Mouse (Mus musculus): Measurements from ENCODE around the gene Tshz2. TPM values are rescaled to one million over a fixed set of nuclear protein-coding genes. Genes with fewer than 3 reads are reported as not detected.

Tshz2 gene
- polyA plus RNA-seq, 1 experiment = 16.1 TPM

DNA sequence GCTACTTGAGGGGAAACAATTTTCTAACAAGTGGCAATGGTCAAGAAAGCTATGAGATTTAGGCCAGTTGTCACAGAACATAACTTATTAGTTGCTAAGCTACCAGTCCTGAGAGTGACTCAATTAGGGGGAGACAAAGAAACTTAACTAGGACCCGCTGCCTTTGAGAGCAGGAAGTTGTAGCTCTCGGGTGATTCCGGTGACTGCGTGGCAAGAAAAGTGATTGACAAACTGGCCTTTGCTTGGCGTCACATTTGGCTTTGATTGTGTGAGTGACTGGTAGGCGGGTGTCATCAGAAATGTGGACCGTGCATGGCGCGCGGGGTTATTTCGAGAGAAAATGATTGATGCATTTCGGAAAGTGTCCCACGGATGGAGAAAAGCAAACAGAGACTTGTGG, 22.9 kb upstream of the Tshz2 start:
- no peaks in the 10 kb centered on the region for H3K4me1 ChIP-seq (ENCODE audit: control insufficient read depth, insufficient read depth, low read length)
- 61% methylated on average over 13 of the region's 13 CpGs for WGBS
- no peak overlapping the region for H3K4me3 ChIP-seq (replicated peaks; ENCODE audit: insufficient read depth, low read depth, low read length)
- no peaks in the 10 kb centered on the region; the same call in 1 of the 2 replicates for H3K27me3 ChIP-seq (ENCODE audit: control insufficient read depth, insufficient read depth, low read length)
- DNase-seq = no peak
- TF ChIP-seq POLR2A (IDR thresholded peaks at IDR 0.05; ENCODE audit: borderline replicate concordance, insufficient read depth, low read length) (no peak), CTCF (IDR thresholded peaks at IDR 0.05; ENCODE audit: borderline replicate concordance, insufficient read depth, low read depth, low read length) (no peak)
- H3K27ac ChIP-seq (ENCODE audit: insufficient read depth, low read length) = no peak overlapping the region

DNA sequence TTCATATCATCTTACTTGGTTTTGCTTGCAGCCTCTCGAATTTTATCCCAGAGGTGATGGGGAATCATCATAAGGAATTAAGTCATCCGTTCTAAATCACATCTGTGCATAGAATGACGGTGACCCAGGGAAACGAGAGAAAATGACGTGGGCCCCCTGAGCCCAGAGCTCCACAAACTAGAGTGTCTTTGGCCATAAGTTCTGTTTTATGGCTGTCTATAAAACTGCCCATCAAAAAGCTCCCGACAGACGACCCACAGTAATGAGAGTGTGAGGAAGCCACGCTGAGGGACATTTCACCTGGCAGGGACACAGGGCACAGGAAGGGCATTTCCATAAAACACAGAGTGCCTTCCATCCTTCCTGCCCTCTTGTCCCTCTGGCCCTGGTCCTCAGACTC, 21.9 kb upstream of the Tshz2 start:
- Histone ChIP-seq H3K27me3 (ENCODE audit: control insufficient read depth, insufficient read depth, low read length) (no peaks in the 10 kb centered on the region; the same call in 1 of the 2 replicates), H3K4me3 (replicated peaks; ENCODE audit: insufficient read depth, low read depth, low read length) (no peak overlapping the region), H3K27ac (ENCODE audit: insufficient read depth, low read length) (no peak overlapping the region), H3K4me1 (ENCODE audit: control insufficient read depth, insufficient read depth, low read length) (no peaks in the 10 kb centered on the region)
- no peak for DNase-seq
- TF ChIP-seq POLR2A (IDR thresholded peaks at IDR 0.05; ENCODE audit: borderline replicate concordance, insufficient read depth, low read length) = no peak
- 67% methylated on average over 8 of the region's 8 CpGs for WGBS

DNA sequence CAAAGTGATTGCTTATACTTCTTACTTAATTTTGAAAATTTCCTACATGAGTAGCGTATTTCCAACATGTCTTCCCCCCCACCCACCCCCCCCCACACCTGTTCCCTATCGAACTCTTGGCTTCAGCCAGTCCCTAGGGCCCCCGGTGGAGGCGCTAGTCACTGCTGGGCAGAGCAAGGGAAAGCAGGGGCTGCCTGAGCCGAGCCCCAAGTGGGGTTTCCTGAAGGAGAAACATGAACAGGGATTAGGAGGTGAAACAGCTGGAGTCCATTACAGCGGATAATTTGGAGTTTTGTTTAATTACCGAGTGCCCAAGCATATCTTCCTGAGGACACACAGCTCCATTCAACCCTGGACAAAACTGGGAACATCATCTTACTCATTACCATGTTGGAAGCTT, 21.3 kb upstream of the Tshz2 start:
- no peaks in the 10 kb centered on the region; the same call in 1 of the 2 replicates for H3K27me3 ChIP-seq (ENCODE audit: control insufficient read depth, insufficient read depth, low read length)
- WGBS = 16% methylated on average over 7 of the region's 7 CpGs

DNA sequence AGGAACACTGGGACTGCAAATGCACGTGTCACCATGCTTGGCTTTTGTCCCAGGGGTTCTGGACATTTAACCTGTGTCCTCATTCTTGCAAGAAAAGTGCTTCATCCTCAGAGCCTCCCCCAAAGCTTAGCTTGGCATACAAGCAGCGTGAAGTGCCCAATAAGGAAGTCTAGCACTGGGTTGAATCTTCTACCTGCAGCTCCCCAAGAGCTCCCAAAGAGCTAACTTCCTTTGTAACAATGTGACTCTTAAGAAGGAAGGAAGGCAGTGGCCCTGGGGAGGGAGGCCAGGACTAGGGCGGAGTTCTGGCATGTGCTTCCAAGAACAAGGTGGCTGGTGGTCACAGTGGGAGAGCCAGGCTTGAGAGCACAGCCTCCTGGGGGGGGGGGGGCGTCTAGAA, 18.1 kb upstream of the Tshz2 start:
- Histone ChIP-seq H3K27ac (ENCODE audit: insufficient read depth, low read length) (no peak overlapping the region), H3K4me1 (ENCODE audit: control insufficient read depth, insufficient read depth, low read length) (no peaks in the 10 kb centered on the region), H3K4me3 (replicated peaks; ENCODE audit: insufficient read depth, low read depth, low read length) (no peak overlapping the region), H3K27me3 (ENCODE audit: control insufficient read depth, insufficient read depth, low read length) (no peaks in the 10 kb centered on the region; the same call in 1 of the 2 replicates)
- TF ChIP-seq CTCF (IDR thresholded peaks at IDR 0.05; ENCODE audit: borderline replicate concordance, insufficient read depth, low read depth, low read length) = no peak
- TF ChIP-seq POLR2A (IDR thresholded peaks at IDR 0.05; ENCODE audit: borderline replicate concordance, insufficient read depth, low read length) = no peak
- WGBS = 48% methylated on average over 4 of the region's 4 CpGs
- DNase-seq = no peak

More for the DNA sequence above, 21.3 kb upstream of the Tshz2 start:
- no peaks in the 10 kb centered on the region for H3K4me1 ChIP-seq (ENCODE audit: control insufficient read depth, insufficient read depth, low read length)
- TF ChIP-seq POLR2A (IDR thresholded peaks at IDR 0.05; ENCODE audit: borderline replicate concordance, insufficient read depth, low read length) = no peak
- TF ChIP-seq CTCF (IDR thresholded peaks at IDR 0.05; ENCODE audit: borderline replicate concordance, insufficient read depth, low read depth, low read length) = no peak
- H3K4me3 ChIP-seq (replicated peaks; ENCODE audit: insufficient read depth, low read depth, low read length) = no peak overlapping the region
- DNase-seq = no peak
- H3K27ac ChIP-seq (ENCODE audit: insufficient read depth, low read length) = no peak overlapping the region

DNA sequence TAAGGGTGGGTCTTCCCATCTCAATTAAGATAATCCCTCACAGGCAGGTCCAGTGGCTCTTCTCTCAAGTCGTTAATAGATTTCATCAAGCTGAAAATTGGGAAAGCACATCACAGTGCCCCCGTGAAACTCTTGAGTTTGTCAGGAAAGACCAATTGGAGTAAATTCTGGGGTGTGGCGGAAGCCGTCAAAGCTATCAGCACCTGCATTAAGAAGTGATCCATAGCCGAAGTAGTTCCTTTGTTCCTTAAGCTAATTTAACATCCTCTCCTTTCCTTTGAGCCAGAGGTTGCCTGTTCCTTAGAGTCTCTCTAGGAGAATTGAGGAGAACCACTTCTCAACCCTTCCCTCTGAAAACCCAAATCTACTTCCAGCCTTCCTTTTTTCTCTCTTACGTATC, 16.8 kb upstream of the Tshz2 start:
- Histone ChIP-seq H3K27me3 (ENCODE audit: control insufficient read depth, insufficient read depth, low read length) (no peaks in the 10 kb centered on the region; the same call in 1 of the 2 replicates), H3K4me3 (replicated peaks; ENCODE audit: insufficient read depth, low read depth, low read length) (no peak overlapping the region), H3K27ac (ENCODE audit: insufficient read depth, low read length) (no peak overlapping the region), H3K4me1 (ENCODE audit: control insufficient read depth, insufficient read depth, low read length) (no peaks in the 10 kb centered on the region)
- 80% methylated on average over 6 of the region's 6 CpGs for WGBS
- TF ChIP-seq CTCF (IDR thresholded peaks at IDR 0.05; ENCODE audit: borderline replicate concordance, insufficient read depth, low read depth, low read length) (no peak), POLR2A (IDR thresholded peaks at IDR 0.05; ENCODE audit: borderline replicate concordance, insufficient read depth, low read length) (no peak)
- DNase-seq = no peak

DNA sequence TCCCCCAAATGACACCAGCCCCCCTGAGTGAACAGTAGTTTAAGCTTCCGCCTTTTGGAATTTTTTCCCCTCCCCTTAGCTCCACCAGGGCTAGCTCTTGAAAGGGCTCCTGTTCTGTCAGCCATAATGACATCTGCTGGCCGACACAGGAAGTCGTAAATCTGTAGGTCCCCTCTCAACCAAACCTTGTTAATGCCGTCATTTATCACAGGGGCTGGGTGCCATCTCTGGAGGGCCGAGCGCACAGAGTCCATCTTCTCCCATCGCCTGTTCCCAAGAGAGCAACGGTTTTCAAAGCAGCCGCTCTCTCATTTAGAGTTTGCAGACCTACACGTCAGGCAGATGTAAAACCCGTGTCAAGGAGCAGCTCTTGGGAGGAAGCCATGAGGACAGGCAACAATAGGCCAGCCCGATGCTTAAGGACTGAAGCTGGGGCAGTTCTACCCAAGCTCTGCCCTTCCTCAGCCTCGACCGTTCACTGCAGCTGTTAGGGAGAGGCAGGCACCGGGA, 11.6 kb upstream of the Tshz2 start:
- TF ChIP-seq CTCF (IDR thresholded peaks at IDR 0.05; ENCODE audit: borderline replicate concordance, insufficient read depth, low read depth, low read length) (no peak), POLR2A (IDR thresholded peaks at IDR 0.05; ENCODE audit: borderline replicate concordance, insufficient read depth, low read length) (no peak)
- no peak for DNase-seq
- Histone ChIP-seq H3K4me3 (replicated peaks; ENCODE audit: insufficient read depth, low read depth, low read length) (no peak overlapping the region), H3K27ac (ENCODE audit: insufficient read depth, low read length) (no peak overlapping the region), H3K27me3 (ENCODE audit: control insufficient read depth, insufficient read depth, low read length) (no peaks in the 10 kb centered on the region), H3K4me1 (ENCODE audit: control insufficient read depth, insufficient read depth, low read length) (0 out of 2 replicates have a peak, but pooled peaks cover 2% of the 10 kb centered on the region)
- 18% methylated on average over 15 of the region's 15 CpGs for WGBS

DNA sequence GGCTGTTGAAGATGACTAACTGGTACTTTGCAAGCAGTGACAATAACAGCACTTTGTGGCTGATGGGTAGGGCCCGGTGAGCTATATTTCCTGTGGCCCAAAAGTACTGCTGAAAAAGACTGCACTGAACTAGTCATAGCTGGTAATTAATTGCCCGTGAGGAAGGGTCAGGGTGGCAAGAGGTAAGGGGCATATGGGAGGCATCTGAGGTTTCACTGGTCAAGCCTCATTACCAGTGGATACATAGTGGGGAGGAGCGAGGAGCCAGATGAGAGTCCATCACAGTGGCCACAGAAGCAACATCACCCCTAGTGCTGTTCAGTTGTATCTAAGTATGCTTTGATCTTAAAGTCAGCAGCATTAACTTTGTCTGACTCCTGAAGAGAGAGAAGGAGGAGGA, 2.7 kb upstream of the Tshz2 start:
- no peak for TF ChIP-seq CTCF (IDR thresholded peaks at IDR 0.05; ENCODE audit: borderline replicate concordance, insufficient read depth, low read depth, low read length)
- no peak for TF ChIP-seq POLR2A (IDR thresholded peaks at IDR 0.05; ENCODE audit: borderline replicate concordance, insufficient read depth, low read length)
- 91% methylated on average over 3 of the region's 3 CpGs for WGBS

DNA sequence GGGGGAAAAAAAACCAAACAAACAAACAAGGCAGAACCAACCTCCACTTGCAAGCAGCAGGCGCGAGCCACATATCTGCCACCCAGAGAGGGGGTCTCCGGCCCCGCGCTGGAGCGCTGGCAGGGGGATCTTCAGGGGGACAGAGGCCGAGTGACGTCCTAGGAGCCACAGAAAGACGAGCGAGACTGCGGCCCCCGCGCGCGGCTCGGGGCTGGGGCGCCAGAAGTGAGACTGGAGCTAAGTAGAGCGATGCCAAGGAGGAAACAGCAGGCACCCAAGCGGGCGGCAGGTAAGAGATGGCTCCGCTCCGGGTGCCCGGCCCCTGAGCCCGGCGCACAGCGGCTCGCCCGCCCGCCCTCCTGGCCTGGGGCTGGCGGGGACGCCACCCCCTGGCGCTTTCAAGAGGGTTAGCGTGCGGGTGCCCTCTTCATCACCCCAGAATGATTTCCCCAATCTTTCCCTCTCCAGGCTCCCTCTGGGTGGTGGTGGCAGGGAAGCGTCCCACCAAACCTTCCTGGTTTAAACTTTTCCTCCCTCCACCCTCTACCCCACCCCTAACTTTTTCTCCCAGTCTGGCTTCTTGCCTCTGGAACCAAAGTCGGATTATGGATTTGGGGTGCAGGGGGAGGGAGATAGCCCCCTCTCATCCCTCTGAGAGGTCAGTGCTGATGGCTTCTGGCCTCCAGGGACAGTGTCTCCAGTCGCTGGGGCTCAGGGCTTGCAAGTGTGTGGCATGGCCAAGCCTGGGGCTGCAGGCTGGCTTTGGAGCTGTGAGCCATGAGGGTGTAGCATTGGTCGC, 877 bp downstream of the Tshz2 start:
- no peaks in the 10 kb centered on the region for H3K27me3 ChIP-seq (ENCODE audit: control insufficient read depth, insufficient read depth, low read length)
- TF ChIP-seq CTCF (IDR thresholded peaks at IDR 0.05; ENCODE audit: borderline replicate concordance, insufficient read depth, low read depth, low read length) (no peak), POLR2A (IDR thresholded peaks at IDR 0.05; ENCODE audit: borderline replicate concordance, insufficient read depth, low read length) (no peak)
- no peak overlapping the region for H3K27ac ChIP-seq (ENCODE audit: insufficient read depth, low read length)
- peak overlapping the region; percentile 5 for H3K4me3 ChIP-seq (replicated peaks; ENCODE audit: insufficient read depth, low read depth, low read length)
- DNase-seq = peak; percentile 6 to 14
- peaks cover 6% of the 10 kb centered on the region for H3K4me1 ChIP-seq (ENCODE audit: control insufficient read depth, insufficient read depth, low read length)
- WGBS = under 1% methylated on average over 38 of the region's 38 CpGs

More for the DNA sequence above, 2.7 kb upstream of the Tshz2 start:
- Histone ChIP-seq H3K4me1 (ENCODE audit: control insufficient read depth, insufficient read depth, low read length) (peaks cover 6% of the 10 kb centered on the region), H3K27me3 (ENCODE audit: control insufficient read depth, insufficient read depth, low read length) (no peaks in the 10 kb centered on the region), H3K27ac (ENCODE audit: insufficient read depth, low read length) (no peak overlapping the region), H3K4me3 (replicated peaks; ENCODE audit: insufficient read depth, low read depth, low read length) (no peak overlapping the region)
- DNase-seq = no peak
